Mouse (Mus musculus) cerebellum, postnatal 25 days (tissue): Measurements from ENCODE around the gene Igfbp6.
A peak's percentile ranks its signal among the peaks of the same experiment; 100 is the strongest.

Experiments
- DNase-seq, 2 experiments: peaks; one replicate each; pipeline ENCODE4 v3.0.0; 2021; ENCODE audit warnings: mixed read lengths in 2 of 2

Gene Igfbp6

DNA sequence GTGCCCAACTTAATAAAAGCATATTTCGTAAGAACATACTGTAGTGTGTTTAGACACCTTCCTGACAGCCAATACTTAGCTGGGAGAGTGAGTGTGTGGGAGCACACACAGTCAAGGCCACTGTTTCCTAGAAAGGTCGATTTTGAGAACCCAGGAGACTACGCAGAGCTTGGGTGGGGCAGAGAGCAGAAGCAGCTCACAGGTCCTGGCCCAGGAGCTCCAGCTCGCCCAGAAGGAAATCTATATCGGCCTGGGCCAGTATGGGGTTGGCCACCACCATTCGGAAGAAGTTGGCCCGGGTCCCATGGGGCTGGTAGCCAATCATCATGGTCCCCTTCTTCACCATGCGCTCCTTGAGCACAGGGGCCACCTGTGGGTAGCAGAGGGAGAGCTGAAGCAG lies 33.3 kb downstream of the Igfbp6 start:
- peak; percentile 13 to 30 for DNase-seq

DNA sequence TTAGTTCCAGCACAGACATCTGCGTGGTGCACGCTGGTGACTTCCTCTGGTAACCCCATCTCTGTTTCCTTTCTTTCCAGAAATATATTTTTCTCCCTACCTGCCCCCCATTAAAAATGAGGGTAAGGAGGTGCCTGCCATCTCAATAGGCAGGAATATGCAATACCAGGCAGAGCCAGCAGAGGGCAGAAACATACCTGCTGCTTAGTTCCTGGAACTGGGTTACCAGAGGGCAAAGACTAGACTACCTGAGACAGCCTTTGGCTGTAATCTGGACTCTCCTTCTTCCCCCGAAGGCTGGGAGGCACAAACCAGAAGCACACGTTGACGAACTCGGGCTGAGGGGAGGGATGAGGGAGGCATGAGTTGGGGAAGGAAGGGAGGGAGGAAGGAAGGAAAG lies 34.1 kb downstream of the Igfbp6 start:
- DNase-seq = peak; percentile 92 to 94

DNA sequence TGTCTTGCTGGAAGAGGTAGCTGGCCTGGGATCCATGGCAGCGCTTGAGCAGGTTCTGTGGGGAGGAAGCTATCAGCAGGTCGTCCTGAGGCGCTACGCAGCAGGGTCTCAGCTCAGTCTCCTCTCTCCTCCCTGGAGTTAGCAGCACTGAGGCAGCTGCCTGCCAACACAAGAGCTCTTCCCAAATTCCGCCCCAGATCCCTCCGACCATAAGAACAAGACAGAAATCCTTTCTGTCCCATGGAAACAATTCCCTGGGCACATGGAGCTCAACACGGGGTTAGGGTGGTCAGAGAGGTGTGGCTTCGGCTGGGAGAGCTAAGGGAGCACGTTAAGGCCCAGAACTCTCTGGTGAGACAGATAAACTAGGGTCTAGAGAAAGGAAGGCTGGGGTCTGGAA lies 34.9 kb downstream of the Igfbp6 start:
- DNase-seq = no peak

DNA sequence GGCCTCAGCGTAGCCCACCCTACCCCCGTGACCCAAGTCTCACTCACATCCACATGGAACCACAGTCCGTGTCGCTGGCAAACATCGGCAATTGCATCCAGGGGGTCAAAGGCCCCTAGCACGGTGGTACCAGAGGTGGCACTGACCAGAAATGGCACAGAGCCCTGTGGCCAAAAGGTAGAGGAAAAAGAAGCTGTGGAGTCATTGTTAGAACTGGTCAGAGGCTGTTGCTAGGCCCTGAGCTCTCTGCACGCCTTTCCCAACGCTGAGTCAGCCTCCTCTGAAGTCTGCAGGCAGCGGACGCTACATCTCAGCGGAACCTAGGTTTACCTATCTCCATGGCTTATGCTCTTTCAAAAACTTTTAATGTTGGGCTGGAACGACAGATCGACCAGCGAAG lies 35.8 kb downstream of the Igfbp6 start:
- no peak for DNase-seq

DNA sequence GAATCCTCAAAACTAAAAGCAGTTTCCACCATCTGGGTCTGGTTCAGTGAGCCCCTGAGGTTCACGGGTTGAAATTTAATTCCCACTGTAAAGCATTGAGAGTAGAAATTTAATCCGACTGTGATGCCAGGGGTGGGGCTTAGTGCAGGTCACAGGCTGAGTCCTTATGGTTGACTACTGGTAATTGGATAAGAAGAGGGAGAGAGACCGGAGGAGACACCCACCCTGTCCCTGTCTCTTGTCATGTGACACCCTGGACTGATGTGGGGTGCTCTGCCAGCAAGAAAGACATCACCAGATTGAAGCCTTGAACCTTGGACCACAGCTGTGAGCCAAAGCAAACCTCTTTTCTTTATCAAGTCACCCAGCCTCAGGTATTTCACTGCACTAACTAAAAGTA lies 38.9 kb downstream of the Igfbp6 start:
- no peak for DNase-seq

DNA sequence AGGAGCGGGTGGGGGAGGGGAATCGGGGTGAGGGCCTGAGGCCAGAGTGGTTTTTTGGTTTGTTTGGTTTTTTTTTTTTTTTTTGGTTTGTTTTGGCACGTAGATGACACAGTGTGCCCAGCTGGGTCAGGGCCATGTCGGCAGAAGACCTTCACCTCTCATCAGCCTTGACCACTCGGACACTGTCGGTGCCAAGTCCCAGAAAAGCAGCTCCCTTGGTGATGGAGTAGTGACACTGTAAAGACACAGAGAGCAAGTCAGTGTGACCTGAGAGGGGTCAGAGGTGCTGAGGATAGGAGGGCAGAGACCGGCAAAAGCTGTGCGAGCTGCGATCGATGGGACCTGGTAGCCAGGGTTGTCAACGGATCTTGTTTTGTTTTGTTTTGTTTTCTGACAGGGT lies 42.1 kb downstream of the Igfbp6 start:
- DNase-seq = no peak

DNA sequence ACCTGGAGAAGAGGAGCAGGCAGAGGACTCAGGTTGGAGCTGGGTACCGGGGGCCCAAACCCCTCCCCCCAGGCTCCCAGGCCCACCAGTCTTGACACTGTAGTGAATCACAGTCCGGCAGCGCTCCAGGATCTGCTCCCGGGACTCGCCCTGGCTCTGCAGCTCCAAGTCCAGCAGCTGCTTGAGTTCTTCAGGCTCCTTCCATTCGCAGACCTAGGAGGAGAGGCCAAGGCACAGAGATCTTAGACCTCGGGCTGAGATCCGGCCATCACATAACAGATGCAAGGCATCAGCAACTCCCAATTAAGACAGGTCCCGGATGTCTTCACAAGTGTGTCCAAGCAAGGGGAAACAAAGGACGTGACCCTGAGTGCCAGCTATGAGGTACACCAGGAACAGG lies 43.9 kb downstream of the Igfbp6 start:
- DNase-seq = no peak

DNA sequence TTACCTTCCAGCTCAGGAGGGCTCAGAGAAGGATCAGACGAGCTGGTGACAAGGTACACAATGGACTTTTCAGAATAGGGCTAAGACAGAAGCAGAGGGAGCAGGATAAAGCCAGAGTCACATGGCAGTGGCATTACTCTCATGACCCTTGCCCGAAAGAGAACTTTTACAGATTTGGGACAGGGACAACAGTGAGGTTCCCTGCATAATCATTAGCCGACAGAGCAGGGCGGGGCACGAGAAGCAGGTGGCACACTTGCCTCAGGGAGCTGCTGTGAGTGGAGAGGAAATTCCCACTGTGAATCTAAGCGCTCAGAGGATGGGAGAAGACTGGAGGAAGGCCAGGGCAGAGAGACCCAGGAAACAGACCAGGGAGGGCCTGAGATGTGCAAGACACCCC lies 44.7 kb downstream of the Igfbp6 start:
- DNase-seq = no peak

DNA sequence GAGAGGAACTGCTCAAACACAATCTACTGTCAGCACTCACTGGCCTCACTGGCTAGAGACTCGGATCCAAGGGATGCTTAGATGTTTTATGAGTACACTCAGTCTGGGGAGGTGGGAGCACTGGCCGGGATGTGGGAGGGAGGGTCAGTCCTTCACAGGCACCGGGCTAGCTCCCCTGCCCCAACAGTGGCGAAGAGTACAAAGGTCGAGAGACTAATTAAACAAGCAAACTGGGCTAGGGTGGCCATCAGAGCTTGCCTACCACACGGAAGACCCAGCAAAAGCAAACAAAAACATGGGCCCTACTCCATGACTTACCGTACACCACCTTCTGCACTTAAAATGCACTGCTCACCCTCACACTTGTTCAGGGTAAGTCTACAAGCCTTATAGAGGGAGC lies 47.5 kb downstream of the Igfbp6 start:
- no peak for DNase-seq

DNA sequence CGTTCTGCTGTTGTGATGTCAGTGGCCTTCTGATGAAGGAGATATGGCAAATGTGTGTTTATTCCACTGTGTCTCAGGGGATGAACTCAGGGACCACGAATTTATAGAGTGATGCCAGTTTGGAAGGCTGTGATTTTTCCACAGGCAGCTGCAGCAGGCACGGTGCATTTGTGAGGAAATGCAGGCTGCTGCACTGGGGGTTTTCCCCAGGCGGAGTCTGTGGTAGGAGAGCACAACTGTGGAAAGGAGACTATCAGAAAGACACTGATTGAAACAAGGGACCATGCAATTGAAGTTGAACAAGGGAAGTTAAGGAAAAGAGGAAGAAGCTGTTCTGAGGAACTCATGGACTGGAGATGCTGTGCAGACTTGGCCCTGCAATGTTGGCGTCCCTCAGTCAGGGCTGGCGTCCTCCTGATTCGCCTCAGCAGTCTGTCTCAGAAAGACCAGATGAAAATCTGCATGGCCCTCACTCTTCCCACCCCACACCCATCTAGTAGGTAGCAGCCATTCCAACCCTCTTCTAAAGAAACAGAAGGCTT lies 48.2 kb downstream of the Igfbp6 start:
- DNase-seq = no peak

DNA sequence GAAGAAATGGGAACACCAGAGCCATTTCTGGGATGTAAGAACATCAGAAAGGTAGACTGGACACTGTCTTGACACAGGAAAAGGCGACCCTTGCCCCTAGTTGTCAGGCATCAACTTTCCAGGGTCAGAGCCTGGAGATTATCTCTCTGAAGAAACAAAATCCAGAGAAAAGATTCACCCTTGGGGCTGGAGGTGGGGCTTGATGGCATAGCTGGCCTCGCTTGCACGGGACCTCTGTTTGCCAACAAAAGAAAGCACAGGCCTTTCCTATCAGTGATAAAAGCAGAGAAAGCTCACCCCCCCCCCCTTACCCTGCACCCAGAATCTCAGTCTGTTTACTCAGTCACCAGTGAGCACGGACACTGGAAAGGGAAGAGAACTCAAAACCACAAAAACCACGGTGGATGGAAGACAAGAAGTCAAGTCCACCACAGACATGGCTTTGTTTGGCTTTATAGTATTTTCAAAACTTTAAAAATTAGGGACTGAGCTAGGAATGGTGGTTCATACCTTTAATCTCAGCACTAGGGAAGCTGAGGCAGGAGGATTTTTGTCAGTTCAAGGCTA lies 48.7 kb downstream of the Igfbp6 start:
- DNase-seq = no peak

DNA sequence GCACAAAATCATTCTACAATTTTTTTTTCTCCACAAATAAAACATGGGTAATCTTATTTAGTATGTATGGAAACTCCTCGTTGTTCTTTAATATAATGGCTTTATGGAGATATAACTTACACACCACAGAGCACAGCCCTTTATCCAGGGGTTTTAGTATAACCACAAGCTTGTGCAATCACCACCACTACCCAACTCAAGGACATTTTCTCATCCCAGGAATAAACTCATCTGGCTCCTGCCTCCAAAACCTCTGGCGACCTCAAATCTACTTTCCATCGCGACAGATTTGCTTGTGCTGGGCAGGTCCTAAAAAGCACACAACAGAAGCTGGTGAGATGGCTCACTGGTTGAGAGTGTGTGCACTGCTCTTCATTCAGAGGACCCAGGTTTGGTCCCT lies 49.5 kb downstream of the Igfbp6 start:
- DNase-seq = no peak

DNA sequence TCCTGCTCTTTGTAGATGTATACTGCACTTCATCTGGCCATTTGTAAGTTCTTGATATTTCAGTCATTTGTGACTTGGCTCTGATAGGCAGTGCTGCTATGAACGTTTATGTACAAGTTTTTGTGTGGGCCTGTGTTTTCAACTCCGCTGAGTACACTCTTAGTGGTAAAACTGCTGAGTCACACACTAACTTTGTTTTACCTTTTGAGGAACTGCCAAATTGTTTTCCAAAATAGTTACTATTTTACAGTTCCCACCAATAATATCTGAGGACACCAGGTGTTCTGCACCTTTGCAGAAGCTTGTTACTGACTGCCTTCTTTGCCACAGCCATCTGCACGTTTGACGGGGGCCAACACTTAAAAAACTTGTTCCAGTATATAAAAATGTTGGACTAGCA lies 50.3 kb downstream of the Igfbp6 start:
- no peak for DNase-seq

DNA sequence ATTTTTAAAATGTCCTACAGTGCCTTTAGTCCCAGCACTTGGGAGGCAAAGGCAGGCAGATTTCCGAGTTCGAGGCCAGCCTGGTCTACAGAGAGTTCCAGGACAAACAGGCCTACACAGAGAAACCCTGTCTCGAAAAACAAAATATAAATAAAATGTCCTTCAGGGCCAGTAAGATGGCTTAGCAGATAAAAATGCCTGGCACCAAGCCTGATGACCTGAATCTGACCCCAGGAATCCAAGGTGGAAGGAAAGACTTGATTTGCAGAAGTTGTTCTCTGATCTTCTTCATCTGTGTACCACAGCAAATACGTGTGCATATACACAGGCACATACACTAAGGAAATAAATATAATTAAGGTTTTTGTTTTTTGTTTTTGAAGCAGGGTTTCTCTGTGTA lies 51.2 kb downstream of the Igfbp6 start:
- no peak for DNase-seq

DNA sequence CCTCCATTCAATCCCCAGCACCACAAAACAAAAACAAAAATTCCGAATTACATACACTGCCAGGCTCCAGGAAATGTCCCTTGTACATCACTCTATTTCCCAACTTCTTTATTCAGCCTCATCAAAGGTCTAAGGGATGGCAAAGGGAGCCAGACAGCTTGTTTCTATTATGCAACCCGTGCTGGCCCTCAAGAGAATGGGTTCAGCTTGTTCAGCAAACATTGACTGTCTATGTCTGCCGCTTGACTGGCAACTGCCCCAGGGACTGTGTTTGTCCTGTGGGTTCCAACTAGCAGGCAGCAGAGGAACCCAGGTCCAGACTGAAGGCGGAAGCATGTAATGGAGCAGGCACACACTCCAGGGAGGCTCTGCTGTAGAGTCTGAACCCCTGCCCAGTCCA lies 54.7 kb downstream of the Igfbp6 start:
- DNase-seq = no peak
